Mouse (Mus musculus) fibroblast of lung, adult 2 months (primary cell): ENCODE data around the gene Mob3c.

Experiments used
- DNase-seq: peaks from one replicate; pipeline ENCODE4 v3.0.0-alpha.2; 2011; ENCODE audit warnings: low read depth

Mob3c gene

DNA sequence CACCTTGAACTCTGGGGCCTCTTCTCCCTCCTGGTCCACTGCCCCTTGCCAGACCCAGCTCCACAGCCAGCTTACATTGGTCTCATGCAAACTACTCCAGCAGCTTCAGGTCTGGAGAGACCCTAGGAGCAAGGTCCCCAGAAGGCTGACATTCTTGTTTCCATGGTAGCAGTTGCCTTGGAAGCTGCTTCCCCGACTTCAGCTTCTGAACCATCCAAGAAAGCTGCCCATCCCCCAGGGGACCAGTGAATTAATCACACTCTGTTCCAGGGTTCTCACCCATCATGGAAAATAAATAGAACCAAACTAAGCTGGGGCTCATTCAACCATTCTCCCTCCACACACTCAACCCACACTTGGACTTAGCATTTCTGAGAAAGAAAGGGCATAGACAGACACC lies 53.3 kb downstream of the Mob3c start:
- no peak for DNase-seq

- no peak for DNase-seq
These were observed 54.3 kb downstream of the Mob3c start for GRCm38 (mm10) chr4:115882195-115882594.

- DNase-seq, result no peak
These were observed 56.1 kb downstream of the Mob3c start, which contains the start of gene Kncn for GRCm38 (mm10) chr4:115884022-115884421. Kncn (plus strand) TSS chr4:115884400.
